Mouse (Mus musculus): ENCODE data around the gene C1qtnf2. TPM values are rescaled to one million over a fixed set of nuclear protein-coding genes. Genes with fewer than 3 reads are reported as not detected.

C1qtnf2 gene
- polyA plus RNA-seq, 1 experiment from 2014 or later, result 1.1 TPM

GRCm38 (mm10) chr11:43492663-43493062 is 18.6 kb downstream of the C1qtnf2 start:
- WGBS, result 33% methylated on average over 7 of the region's 7 CpGs
- no peak overlapping the region for H3K4me3 ChIP-seq (ENCODE audit: low read depth, low read length)
- DNase-seq (ENCODE audit: low spot score), result peak; percentile 87
- H3K27ac ChIP-seq (ENCODE audit: low read depth, low read length), result no peak overlapping the region
- H3K9ac ChIP-seq (ENCODE audit: low read length), result no peak overlapping the region
- no peaks in the 10 kb centered on the region for H3K9me3 ChIP-seq (ENCODE audit: control insufficient read depth, low read length)
- no peaks in the 10 kb centered on the region for H3K36me3 ChIP-seq (ENCODE audit: control insufficient read depth, insufficient read depth, low read length)
- no peaks in the 10 kb centered on the region for H3K27me3 ChIP-seq (ENCODE audit: control insufficient read depth, insufficient read depth, low read length)
- H3K4me1 ChIP-seq (replicated peaks; ENCODE audit: control insufficient read depth, insufficient read depth, low read length), result no peaks in the 10 kb centered on the region
- no peak overlapping the region for H3K4me2 ChIP-seq (ENCODE audit: low read depth, low read length, severe bottlenecking)
- peak; percentile 50; the same call in 1 of the 2 replicates for ATAC-seq (replicated peaks; ENCODE audit: low FRiP score)

GRCm38 (mm10) chr11:43493815-43494409 is 19.8 kb downstream of the C1qtnf2 start:
- ATAC-seq (replicated peaks; ENCODE audit: low FRiP score), result peak; percentile 85
- 23% methylated on average over 6 of the region's 6 CpGs for WGBS
- no peak overlapping the region for H3K27ac ChIP-seq (ENCODE audit: low read depth, low read length)

GRCm38 (mm10) chr11:43495037-43495436 is 21.0 kb downstream of the C1qtnf2 start:
- H3K9me3 ChIP-seq (ENCODE audit: control insufficient read depth, low read length), result no peaks in the 10 kb centered on the region
- 0 out of 2 replicates have a peak, but pooled peaks have one; percentile 14 for ATAC-seq (replicated peaks; ENCODE audit: low FRiP score)
- no peak overlapping the region for H3K4me2 ChIP-seq (ENCODE audit: low read depth, low read length, severe bottlenecking)
- peak; percentile 61 for DNase-seq (ENCODE audit: low spot score)
- no peaks in the 10 kb centered on the region for H3K4me1 ChIP-seq (replicated peaks; ENCODE audit: control insufficient read depth, insufficient read depth, low read length)
- H3K36me3 ChIP-seq (ENCODE audit: control insufficient read depth, insufficient read depth, low read length), result no peaks in the 10 kb centered on the region
- WGBS, result 48% methylated on average over 8 of the region's 8 CpGs
- H3K4me3 ChIP-seq (ENCODE audit: low read depth, low read length), result no peak overlapping the region
- no peak overlapping the region for H3K9ac ChIP-seq (ENCODE audit: low read length)
- H3K27me3 ChIP-seq (ENCODE audit: control insufficient read depth, insufficient read depth, low read length), result no peaks in the 10 kb centered on the region
- no peak overlapping the region for H3K27ac ChIP-seq (ENCODE audit: low read depth, low read length)

More at GRCm38 (mm10) chr11:43493815-43494409, 19.8 kb downstream of the C1qtnf2 start:
- H3K9ac ChIP-seq (ENCODE audit: low read length), result 0 out of 2 replicates have a peak overlapping the region, but pooled peaks have one; percentile 12
- H3K36me3 ChIP-seq (ENCODE audit: control insufficient read depth, insufficient read depth, low read length), result no peaks in the 10 kb centered on the region
- no peaks in the 10 kb centered on the region for H3K27me3 ChIP-seq (ENCODE audit: control insufficient read depth, insufficient read depth, low read length)
- no peaks in the 10 kb centered on the region for H3K9me3 ChIP-seq (ENCODE audit: control insufficient read depth, low read length)
- peak; percentile 89 for DNase-seq (ENCODE audit: low spot score)
- no peaks in the 10 kb centered on the region for H3K4me1 ChIP-seq (replicated peaks; ENCODE audit: control insufficient read depth, insufficient read depth, low read length)
- H3K4me2 ChIP-seq (ENCODE audit: low read depth, low read length, severe bottlenecking), result no peak overlapping the region
- no peak overlapping the region for H3K4me3 ChIP-seq (ENCODE audit: low read depth, low read length)

- Histone ChIP-seq H3K27me3 (ENCODE audit: control insufficient read depth, insufficient read depth, low read length) (no peaks in the 10 kb centered on the region), H3K27ac (ENCODE audit: low read depth, low read length) (no peak overlapping the region), H3K4me2 (ENCODE audit: low read depth, low read length, severe bottlenecking) (no peak overlapping the region), H3K36me3 (ENCODE audit: control insufficient read depth, insufficient read depth, low read length) (no peaks in the 10 kb centered on the region), H3K4me3 (ENCODE audit: low read depth, low read length) (no peak overlapping the region), H3K9me3 (ENCODE audit: control insufficient read depth, low read length) (no peaks in the 10 kb centered on the region), H3K4me1 (replicated peaks; ENCODE audit: control insufficient read depth, insufficient read depth, low read length) (no peaks in the 10 kb centered on the region), H3K9ac (ENCODE audit: low read length) (no peak overlapping the region)
- ATAC-seq (replicated peaks; ENCODE audit: low FRiP score) (no peak), DNase-seq (ENCODE audit: low spot score) (no peak)
- WGBS, result 82% methylated on average over 3 of the region's 3 CpGs
These were observed 21.5 kb downstream of the C1qtnf2 start for GRCm38 (mm10) chr11:43495532-43495931.

- Histone ChIP-seq H3K27ac (ENCODE audit: low read depth, low read length) (no peak overlapping the region), H3K4me2 (ENCODE audit: low read depth, low read length, severe bottlenecking) (no peak overlapping the region), H3K4me1 (replicated peaks; ENCODE audit: control insufficient read depth, insufficient read depth, low read length) (no peaks in the 10 kb centered on the region), H3K4me3 (ENCODE audit: low read depth, low read length) (no peak overlapping the region), H3K9me3 (ENCODE audit: control insufficient read depth, low read length) (no peaks in the 10 kb centered on the region), H3K9ac (ENCODE audit: low read length) (no peak overlapping the region), H3K36me3 (ENCODE audit: control insufficient read depth, insufficient read depth, low read length) (no peaks in the 10 kb centered on the region), H3K27me3 (ENCODE audit: control insufficient read depth, insufficient read depth, low read length) (no peaks in the 10 kb centered on the region)
- no peak for ATAC-seq (replicated peaks; ENCODE audit: low FRiP score)
- 82% methylated on average over 6 of the region's 6 CpGs for WGBS
- no peak for DNase-seq (ENCODE audit: low spot score)
These were observed 27.2 kb downstream of the C1qtnf2 start for GRCm38 (mm10) chr11:43501256-43501655.

GRCm38 (mm10) chr11:43505188-43505587 is 31.1 kb downstream of the C1qtnf2 start:
- Histone ChIP-seq H3K9me3 (ENCODE audit: control insufficient read depth, low read length) (no peaks in the 10 kb centered on the region), H3K27me3 (ENCODE audit: control insufficient read depth, insufficient read depth, low read length) (no peaks in the 10 kb centered on the region), H3K4me1 (replicated peaks; ENCODE audit: control insufficient read depth, insufficient read depth, low read length) (no peaks in the 10 kb centered on the region), H3K36me3 (ENCODE audit: control insufficient read depth, insufficient read depth, low read length) (no peaks in the 10 kb centered on the region), H3K4me3 (ENCODE audit: low read depth, low read length) (no peak overlapping the region), H3K4me2 (ENCODE audit: low read depth, low read length, severe bottlenecking) (no peak overlapping the region), H3K27ac (ENCODE audit: low read depth, low read length) (no peak overlapping the region), H3K9ac (ENCODE audit: low read length) (no peak overlapping the region)
- DNase-seq (ENCODE audit: low spot score) (no peak), ATAC-seq (replicated peaks; ENCODE audit: low FRiP score) (no peak)
- WGBS, result 91% methylated on average over 7 of the region's 7 CpGs

- Histone ChIP-seq H3K9ac (ENCODE audit: low read length) (no peak overlapping the region), H3K4me3 (ENCODE audit: low read depth, low read length) (no peak overlapping the region), H3K9me3 (ENCODE audit: control insufficient read depth, low read length) (no peaks in the 10 kb centered on the region), H3K27me3 (ENCODE audit: control insufficient read depth, insufficient read depth, low read length) (no peaks in the 10 kb centered on the region), H3K36me3 (ENCODE audit: control insufficient read depth, insufficient read depth, low read length) (no peaks in the 10 kb centered on the region), H3K27ac (ENCODE audit: low read depth, low read length) (no peak overlapping the region), H3K4me2 (ENCODE audit: low read depth, low read length, severe bottlenecking) (no peak overlapping the region), H3K4me1 (replicated peaks; ENCODE audit: control insufficient read depth, insufficient read depth, low read length) (no peaks in the 10 kb centered on the region)
- ATAC-seq (replicated peaks; ENCODE audit: low FRiP score), result no peak
- DNase-seq (ENCODE audit: low spot score), result no peak
- WGBS, result 87% methylated on average over 6 of the region's 6 CpGs
These were observed 33.9 kb downstream of the C1qtnf2 start for GRCm38 (mm10) chr11:43507976-43508375.

- ATAC-seq (replicated peaks; ENCODE audit: low FRiP score), result no peak
- WGBS, result 90% methylated on average over 5 of the region's 5 CpGs
- no peak for DNase-seq (ENCODE audit: low spot score)
- H3K4me1 ChIP-seq (replicated peaks; ENCODE audit: control insufficient read depth, insufficient read depth, low read length), result no peaks in the 10 kb centered on the region
- H3K9me3 ChIP-seq (ENCODE audit: control insufficient read depth, low read length), result no peaks in the 10 kb centered on the region
- no peak overlapping the region for H3K9ac ChIP-seq (ENCODE audit: low read length)
- no peaks in the 10 kb centered on the region for H3K27me3 ChIP-seq (ENCODE audit: control insufficient read depth, insufficient read depth, low read length)
- no peak overlapping the region for H3K4me2 ChIP-seq (ENCODE audit: low read depth, low read length, severe bottlenecking)
- H3K36me3 ChIP-seq (ENCODE audit: control insufficient read depth, insufficient read depth, low read length), result no peaks in the 10 kb centered on the region
- H3K4me3 ChIP-seq (ENCODE audit: low read depth, low read length), result no peak overlapping the region
- no peak overlapping the region for H3K27ac ChIP-seq (ENCODE audit: low read depth, low read length)
These were observed 35.8 kb downstream of the C1qtnf2 start for GRCm38 (mm10) chr11:43509878-43510277.

- Histone ChIP-seq H3K9ac (ENCODE audit: low read length) (no peak overlapping the region), H3K4me1 (replicated peaks; ENCODE audit: control insufficient read depth, insufficient read depth, low read length) (no peaks in the 10 kb centered on the region), H3K27me3 (ENCODE audit: control insufficient read depth, insufficient read depth, low read length) (no peaks in the 10 kb centered on the region), H3K4me3 (ENCODE audit: low read depth, low read length) (no peak overlapping the region), H3K9me3 (ENCODE audit: control insufficient read depth, low read length) (no peaks in the 10 kb centered on the region), H3K4me2 (ENCODE audit: low read depth, low read length, severe bottlenecking) (no peak overlapping the region), H3K27ac (ENCODE audit: low read depth, low read length) (no peak overlapping the region), H3K36me3 (ENCODE audit: control insufficient read depth, insufficient read depth, low read length) (no peaks in the 10 kb centered on the region)
- DNase-seq (ENCODE audit: low spot score) (no peak), ATAC-seq (replicated peaks; ENCODE audit: low FRiP score) (no peak)
- 80% methylated on average over 2 of the region's 2 CpGs for WGBS
These were observed 38.6 kb downstream of the C1qtnf2 start for GRCm38 (mm10) chr11:43512661-43513190.

Measured in forebrain, embryonic 11.5 days (tissue).